Mouse (Mus musculus): ENCODE results near the gene Tmem145.

Gene Tmem145

GRCm38 (mm10) chr7:25275555-25276298 is 30.2 kb upstream of the Tmem145 start:
- no peak for DNase-seq (ENCODE audit: low read depth, low spot score)

- DNase-seq (ENCODE audit: low read depth, low spot score): peak; percentile 11
Observed at GRCm38 (mm10) chr7:25277405-25277804, 28.5 kb upstream of the Tmem145 start.

GRCm38 (mm10) chr7:25277998-25278340 is 27.9 kb upstream of the Tmem145 start:
- DNase-seq (ENCODE audit: low read depth, low spot score): no peak

- DNase-seq (ENCODE audit: low read depth, low spot score): peak; percentile 95
Observed at GRCm38 (mm10) chr7:25278341-25279075, 27.4 kb upstream of the Tmem145 start.

GRCm38 (mm10) chr7:25279076-25279860 is 26.6 kb upstream of the Tmem145 start:
- DNase-seq (ENCODE audit: low read depth, low spot score): peak; percentile 92

- DNase-seq (ENCODE audit: low read depth, low spot score): peak; percentile 21
Observed at GRCm38 (mm10) chr7:25279861-25280791, 25.8 kb upstream of the Tmem145 start.

- DNase-seq (ENCODE audit: low read depth, low spot score): no peak
Observed at GRCm38 (mm10) chr7:25281166-25281733, 24.7 kb upstream of the Tmem145 start.

GRCm38 (mm10) chr7:25281734-25282601 is 23.9 kb upstream of the Tmem145 start:
- peak; percentile 99 for DNase-seq (ENCODE audit: low read depth, low spot score)

GRCm38 (mm10) chr7:25282731-25283211 is 23.1 kb upstream of the Tmem145 start:
- peak; percentile 60 for DNase-seq (ENCODE audit: low read depth, low spot score)

GRCm38 (mm10) chr7:25283637-25284036 is 22.3 kb upstream of the Tmem145 start:
- DNase-seq (ENCODE audit: low read depth, low spot score): no peak

- no peak for DNase-seq (ENCODE audit: low read depth, low spot score)
Observed at GRCm38 (mm10) chr7:25284171-25284570, 21.7 kb upstream of the Tmem145 start.

- no peak for DNase-seq (ENCODE audit: low read depth, low spot score)
Observed at GRCm38 (mm10) chr7:25284766-25285165, 21.1 kb upstream of the Tmem145 start.

- DNase-seq (ENCODE audit: low read depth, low spot score): no peak
Observed at GRCm38 (mm10) chr7:25285511-25286238, 20.2 kb upstream of the Tmem145 start.

GRCm38 (mm10) chr7:25286989-25287388 is 18.9 kb upstream of the Tmem145 start:
- DNase-seq (ENCODE audit: low read depth, low spot score): no peak

GRCm38 (mm10) chr7:25288011-25288410 is 17.9 kb upstream of the Tmem145 start:
- DNase-seq (ENCODE audit: low read depth, low spot score): no peak

GRCm38 (mm10) chr7:25288721-25289120 is 17.2 kb upstream of the Tmem145 start:
- DNase-seq (ENCODE audit: low read depth, low spot score): no peak

- no peak for DNase-seq (ENCODE audit: low read depth, low spot score)
Observed at GRCm38 (mm10) chr7:25289925-25290324, 16.0 kb upstream of the Tmem145 start.

- no peak for DNase-seq (ENCODE audit: low read depth, low spot score)
Observed at GRCm38 (mm10) chr7:25290463-25290862, 15.4 kb upstream of the Tmem145 start.

- DNase-seq (ENCODE audit: low read depth, low spot score): no peak
Observed at GRCm38 (mm10) chr7:25290911-25291310, 15.0 kb upstream of the Tmem145 start.
